Mouse (Mus musculus) CH12.LX (cell line): ENCODE results near the gene Mmp28. TPM values are rescaled to one million over a fixed set of nuclear protein-coding genes. Genes with fewer than 3 reads are reported as not detected.
A peak's percentile ranks its signal among the peaks of the same experiment; 100 is the strongest.

Experiments used
- DNase-seq: peaks from one replicate; pipeline ENCODE4 v3.0.0-alpha.2; 2013; ENCODE audit errors: extremely low read depth
- H3K27ac ChIP-seq: 2 replicates; pipeline ENCODE4 v1.5.1; 2012; ENCODE audit warnings: low read depth, mild to moderate bottlenecking, control low read depth, moderate library complexity; ENCODE audit not compliant: insufficient read depth
- H3K27me3 ChIP-seq: replicated peaks from 2 replicates; pipeline ENCODE3; 2012; ENCODE audit warnings: inconsistent platforms
- H3K36me3 ChIP-seq, 2 experiments: replicated peaks in 1 of 2; 2 replicates each; pipeline versions ENCODE3 to v1.6.1; 2012; ENCODE audit warnings: inconsistent platforms in 1 of 2, low read length in 1 of 2, mild to moderate bottlenecking in 1 of 2, mixed read lengths in 1 of 2, moderate library complexity in 1 of 2; ENCODE audit not compliant: control insufficient read depth in 1 of 2, insufficient read depth in 1 of 2
- H3K4me1 ChIP-seq, 2 experiments: 2 replicates each; pipeline ENCODE4 v1.6.1; 2012; ENCODE audit warnings: inconsistent platforms in 1 of 2, moderate library complexity in 1 of 2; ENCODE audit not compliant: insufficient read depth in 2 of 2, control insufficient read depth in 1 of 2
- H3K4me2 ChIP-seq: 2 replicates; pipeline ENCODE4 v1.6.1; 2012; ENCODE audit warnings: low read depth, mild to moderate bottlenecking, control low read depth; ENCODE audit not compliant: poor library complexity, insufficient read depth, severe bottlenecking
- H3K4me3 ChIP-seq, 3 experiments: fragments of 150-350 bp in 1 of 3; sonication (generic) in 1 of 3; replicated peaks in 1 of 3; 2 replicates each; pipeline versions ENCODE3 to v1.5.1; 2011 to 2012; ENCODE audit warnings: low read depth in 2 of 3, low read length in 2 of 3, mild to moderate bottlenecking in 2 of 3, moderate library complexity in 2 of 3, control low read depth in 1 of 3, improper control_type of control experiment in 1 of 3, inconsistent platforms in 1 of 3, mixed read lengths in 1 of 3; ENCODE audit not compliant: poor library complexity in 1 of 3
- H3K79me2 ChIP-seq: replicated peaks from 2 replicates; pipeline ENCODE4 v1.6.1; 2012; ENCODE audit warnings: mild to moderate bottlenecking, moderate library complexity; ENCODE audit not compliant: control insufficient read depth, poor library complexity, insufficient read depth, severe bottlenecking; ENCODE audit errors: extremely low read depth
- H3K9ac ChIP-seq: 2 replicates; pipeline ENCODE4 v1.6.1; 2012; ENCODE audit warnings: low read depth, mild to moderate bottlenecking, control low read depth, moderate library complexity; ENCODE audit not compliant: insufficient read depth
- H3K9me3 ChIP-seq: replicated peaks from 2 replicates; pipeline ENCODE3; 2012; ENCODE audit warnings: low read length, inconsistent platforms, mixed read lengths
- BHLHE40 ChIP-seq: IDR thresholded peaks from 2 replicates; pipeline ENCODE4 v1.6.1; 2011; ENCODE audit warnings: mild to moderate bottlenecking, low read depth, low read length, improper control_type of control experiment
- CTCF ChIP-seq, 2 experiments: IDR thresholded peaks in 1 of 2; conservative IDR thresholded peaks in 1 of 2; 2 replicates each; pipeline ENCODE4 v1.5.1; 2011 to 2012; ENCODE audit warnings: low read depth in 2 of 2, low read length in 2 of 2, improper control_type of control experiment in 1 of 2, inconsistent platforms in 1 of 2, mild to moderate bottlenecking in 1 of 2, moderate library complexity in 1 of 2
- E2F4 ChIP-seq: IDR thresholded peaks from 2 replicates; pipeline ENCODE4 v1.6.1; 2011; ENCODE audit warnings: low read depth, low read length, improper control_type of control experiment; ENCODE audit not compliant: insufficient replicate concordance
- ELF1 ChIP-seq: IDR thresholded peaks from 2 replicates; pipeline ENCODE4 v1.6.1; 2014; ENCODE audit warnings: low read depth, mild to moderate bottlenecking, inconsistent platforms, low read length, improper control_type of control experiment
- EP300 ChIP-seq: IDR thresholded peaks from 2 replicates; pipeline ENCODE4 v1.6.1; 2011; ENCODE audit warnings: low read length, improper control_type of control experiment
- GABPA ChIP-seq: IDR thresholded peaks from 2 replicates; pipeline ENCODE4 v1.6.1; 2012; ENCODE audit warnings: low read depth, low read length, improper control_type of control experiment, inconsistent platforms; ENCODE audit not compliant: insufficient replicate concordance
- JUN ChIP-seq: IDR thresholded peaks from 2 replicates; pipeline ENCODE4 v1.6.1; 2011; ENCODE audit warnings: low read depth, mild to moderate bottlenecking, low read length, improper control_type of control experiment, moderate library complexity; ENCODE audit not compliant: insufficient read depth
- JUND ChIP-seq: conservative IDR thresholded peaks from 2 replicates; pipeline ENCODE4 v1.6.1; 2011; ENCODE audit warnings: low read depth, low read length, improper control_type of control experiment
- KAT2A ChIP-seq: IDR thresholded peaks from 2 replicates; pipeline ENCODE4 v1.6.1; 2012; ENCODE audit warnings: low read length, improper control_type of control experiment, inconsistent platforms; ENCODE audit not compliant: insufficient replicate concordance
- MAX ChIP-seq: IDR thresholded peaks from 2 replicates; pipeline ENCODE4 v1.6.1; 2011; ENCODE audit warnings: low read length, improper control_type of control experiment
- MAZ ChIP-seq: IDR thresholded peaks from 2 replicates; pipeline ENCODE4 v1.6.1; 2012; ENCODE audit warnings: low read depth, mild to moderate bottlenecking, inconsistent platforms, low read length, improper control_type of control experiment, moderate library complexity
- MXI1 ChIP-seq: IDR thresholded peaks from 2 replicates; pipeline ENCODE4 v1.6.1; 2011; ENCODE audit warnings: mild to moderate bottlenecking, low read depth, low read length, improper control_type of control experiment
- MYC ChIP-seq: IDR thresholded peaks from 2 replicates; pipeline ENCODE4 v1.6.1; 2011; ENCODE audit warnings: low read depth, mild to moderate bottlenecking, improper control_type of control experiment, low read length
- NELFE ChIP-seq: IDR thresholded peaks from 2 replicates; pipeline ENCODE4 v1.6.1; 2011; ENCODE audit warnings: low read depth, low read length, improper control_type of control experiment
- NRF1 ChIP-seq: IDR thresholded peaks from 2 replicates; pipeline ENCODE4 v1.6.1; 2014; ENCODE audit warnings: low read depth, mild to moderate bottlenecking, inconsistent platforms, low read length, improper control_type of control experiment, moderate library complexity
- PAX5 ChIP-seq: IDR thresholded peaks from 2 replicates; pipeline ENCODE4 v1.6.1; 2012; ENCODE audit warnings: low read length, inconsistent platforms, mixed read lengths
- POLR2A ChIP-seq: IDR thresholded peaks from 2 replicates; pipeline ENCODE4 v1.6.1; 2011; ENCODE audit warnings: low read depth, mild to moderate bottlenecking, improper control_type of control experiment, low read length
- RAD21 ChIP-seq: IDR thresholded peaks from 2 replicates; pipeline ENCODE4 v1.6.1; 2011; ENCODE audit warnings: low read depth, mild to moderate bottlenecking, low read length, improper control_type of control experiment, moderate library complexity
- SIN3A ChIP-seq: IDR thresholded peaks from 2 replicates; pipeline ENCODE4 v1.6.1; 2012; ENCODE audit warnings: low read length, improper control_type of control experiment, inconsistent platforms
- TBP ChIP-seq: conservative IDR thresholded peaks from 2 replicates; pipeline ENCODE4 v1.6.1; 2011; ENCODE audit warnings: low read depth, low read length, improper control_type of control experiment
- TCF12 ChIP-seq: IDR thresholded peaks from 2 replicates; pipeline ENCODE4 v1.6.1; 2014; ENCODE audit warnings: low read depth, mild to moderate bottlenecking, inconsistent platforms, low read length, improper control_type of control experiment
- UBTF ChIP-seq: IDR thresholded peaks from 2 replicates; pipeline ENCODE4 v1.6.1; 2012; ENCODE audit warnings: low read depth, mild to moderate bottlenecking, inconsistent platforms, low read length, improper control_type of control experiment, moderate library complexity
- USF1 ChIP-seq: IDR thresholded peaks from 2 replicates; pipeline ENCODE4 v1.6.1; 2014; ENCODE audit warnings: low read depth, mild to moderate bottlenecking, inconsistent platforms, low read length, improper control_type of control experiment
- USF2 ChIP-seq: conservative IDR thresholded peaks from 2 replicates; pipeline ENCODE4 v1.6.1; 2011; ENCODE audit warnings: low read depth, low read length, improper control_type of control experiment
- ZC3H11A ChIP-seq: IDR thresholded peaks from 2 replicates; pipeline ENCODE4 v1.6.1; 2012; ENCODE audit warnings: low read depth, mild to moderate bottlenecking, inconsistent platforms, low read length, improper control_type of control experiment
- ZKSCAN1 ChIP-seq: IDR thresholded peaks from 2 replicates; pipeline ENCODE4 v1.6.1; 2012; ENCODE audit warnings: low read depth, inconsistent platforms, low read length, improper control_type of control experiment, borderline replicate concordance
- ZMIZ1 ChIP-seq: IDR thresholded peaks from 2 replicates; pipeline ENCODE4 v1.6.1; 2012; ENCODE audit warnings: low read depth, mild to moderate bottlenecking, inconsistent platforms, low read length, improper control_type of control experiment
- ZNF384 ChIP-seq: IDR thresholded peaks from 2 replicates; pipeline ENCODE4 v1.6.1; 2012; ENCODE audit warnings: low read depth, low read length, improper control_type of control experiment, inconsistent platforms
- dilution Hi-C: fragments of 300-500 bp; cut with MboI; formaldehyde crosslinking; loops from 2 replicates; pipeline ENCODE4 v1.14.3; 2020; ENCODE audit warnings: low sequenced_read_pairs; ENCODE audit not compliant: extremely low pct_unique_long_range_greater_than_20kb, extremely low pct_ligation_motif_present
- in situ Hi-C: fragments of 300-500 bp; cut with MboI; formaldehyde crosslinking; loops from 3 replicates; pipeline ENCODE4 v1.14.3; 2019; ENCODE audit warnings: low sequenced_read_pairs, low pct_ligation_motif_present, low pct_unique_long_range_greater_than_20kb, mixed read lengths
- polyA plus RNA-seq: library from polyadenylated mRNA; unstranded; fragments of >175 nt; gene quantifications from 2 replicates; pipeline ENCODE4 v1.2.1, GENCODE M21; 2012; ENCODE audit warnings: low read depth; ENCODE audit not compliant: insufficient read length
- total RNA-seq, 2 experiments: library from RNA; depleted of rRNA; stranded (reverse); fragments of 300-350 nt in 1 of 2; fragments of >200 nt in 1 of 2; gene quantifications; 2 replicates each; pipeline ENCODE4 v1.2.3; 2012 to 2014

Mmp28 gene
- total and polyA plus RNA-seq, 3 experiments = 0.17 TPM; not detected in 2

GRCm38 (mm10) chr11:83447612-83448011 is 15.3 kb downstream of the Mmp28 start:
- in situ Hi-C loops (loop anchor here (10.0 kb wide), 2 partner anchors 187 to 287 kb away; no protein-coding TSS in a partner anchor), dilution Hi-C loops (no loop called here)
- H3K79me2 ChIP-seq = no peaks in the 10 kb centered on the region
- H3K27ac ChIP-seq = no peak overlapping the region
- H3K27me3 ChIP-seq = peaks cover 70% of the 10 kb centered on the region
- no peak overlapping the region for H3K4me2 ChIP-seq
- H3K9ac ChIP-seq = no peak overlapping the region
- H3K4me3 ChIP-seq = no peak overlapping the region
- no peak for TF ChIP-seq MYC
- TF ChIP-seq TCF12 = no peak
- no peak for TF ChIP-seq SIN3A
- no peak for TF ChIP-seq MAX
- TF ChIP-seq GABPA = no peak
- TF ChIP-seq JUND = no peak
- no peak for TF ChIP-seq TBP
- TF ChIP-seq EP300 = no peak
- no peak for TF ChIP-seq POLR2A
- no peak for TF ChIP-seq KAT2A
- no peak for TF ChIP-seq PAX5
- TF ChIP-seq NELFE = no peak
- no peak for TF ChIP-seq ZMIZ1
- no peak for TF ChIP-seq JUN
- no peak for TF ChIP-seq ZC3H11A
- TF ChIP-seq NRF1 = no peak
- TF ChIP-seq MAZ = no peak
- TF ChIP-seq ZNF384 = no peak
- no peak for TF ChIP-seq E2F4
- no peak for TF ChIP-seq CTCF (conservative IDR thresholded peaks at IDR 0.05 in 1 of 2, IDR thresholded peaks at IDR 0.05 in 1 of 2; ENCODE audit: low read depth in 2 of 2, low read length in 2 of 2)
- H3K36me3 ChIP-seq = no peaks in the 10 kb centered on the region
- no peak for DNase-seq
- H3K9me3 ChIP-seq = peaks cover 8% of the 10 kb centered on the region
- H3K4me1 ChIP-seq = peaks cover 0 to 3% of the 10 kb centered on the region in 2 experiments; a peak in 3 of 4 replicates

GRCm38 (mm10) chr11:83445001-83445400 is 17.9 kb downstream of the Mmp28 start:
- peaks cover 69% of the 10 kb centered on the region for H3K27me3 ChIP-seq
- in situ Hi-C loops = loop anchor here (10.0 kb wide), 2 partner anchors 190 to 290 kb away; no protein-coding TSS in a partner anchor
- H3K9me3 ChIP-seq = peaks cover 8% of the 10 kb centered on the region
- H3K79me2 ChIP-seq = no peaks in the 10 kb centered on the region
- H3K4me3 ChIP-seq = peak overlapping the region in 1 of 3 experiments; percentile 0
- H3K36me3 ChIP-seq = no peaks in the 10 kb centered on the region
- DNase-seq = no peak
- H3K27ac ChIP-seq = no peak overlapping the region
- dilution Hi-C loops = no loop called here
- peaks cover 3 to 6% of the 10 kb centered on the region in 2 experiments for H3K4me1 ChIP-seq
- no peak for TF ChIP-seq NELFE
- TF ChIP-seq ZKSCAN1 = no peak
- no peak for TF ChIP-seq USF2
- no peak for TF ChIP-seq USF1
- TF ChIP-seq JUN = no peak
- no peak for TF ChIP-seq RAD21
- 0 out of 2 replicates have a peak, but pooled peaks have one; percentile 12 for TF ChIP-seq TCF12
- 0 out of 4 replicates have a peak, but pooled peaks of 1 of the 2 experiments have one; percentile 2 for TF ChIP-seq CTCF (conservative IDR thresholded peaks at IDR 0.05 in 1 of 2, IDR thresholded peaks at IDR 0.05 in 1 of 2; ENCODE audit: low read depth in 2 of 2, low read length in 2 of 2)
- no peak for TF ChIP-seq ZNF384
- TF ChIP-seq MAX = no peak
- TF ChIP-seq BHLHE40 = peak; percentile 27; the same call in 1 of the 2 replicates
- TF ChIP-seq UBTF = no peak
- TF ChIP-seq ELF1 = no peak
- no peak for TF ChIP-seq MXI1
- H3K4me2 ChIP-seq = no peak overlapping the region
- H3K9ac ChIP-seq = no peak overlapping the region
